Mouse (Mus musculus) embryo, embryonic 10 days (tissue): ENCODE results near the gene Dnajc15.
"Not testable (repeated sequence)": the region's sequence is repeated elsewhere in the genome, so short reads cannot be mapped to it uniquely, and the experiment has no call there.

ENCODE experiments used
- DNase-seq: peaks from one replicate; pipeline ENCODE4 v3.0.0-alpha.2; 2015; ENCODE audit warnings: low spot score

Dnajc15 gene

GRCm38 (mm10) chr14:77874304-77875241 lies at the start of gene Dnajc15:
TSS of gene Dnajc15 (minus strand) at chr14:77875125.
- DNase-seq, result peak; percentile 89

DNA sequence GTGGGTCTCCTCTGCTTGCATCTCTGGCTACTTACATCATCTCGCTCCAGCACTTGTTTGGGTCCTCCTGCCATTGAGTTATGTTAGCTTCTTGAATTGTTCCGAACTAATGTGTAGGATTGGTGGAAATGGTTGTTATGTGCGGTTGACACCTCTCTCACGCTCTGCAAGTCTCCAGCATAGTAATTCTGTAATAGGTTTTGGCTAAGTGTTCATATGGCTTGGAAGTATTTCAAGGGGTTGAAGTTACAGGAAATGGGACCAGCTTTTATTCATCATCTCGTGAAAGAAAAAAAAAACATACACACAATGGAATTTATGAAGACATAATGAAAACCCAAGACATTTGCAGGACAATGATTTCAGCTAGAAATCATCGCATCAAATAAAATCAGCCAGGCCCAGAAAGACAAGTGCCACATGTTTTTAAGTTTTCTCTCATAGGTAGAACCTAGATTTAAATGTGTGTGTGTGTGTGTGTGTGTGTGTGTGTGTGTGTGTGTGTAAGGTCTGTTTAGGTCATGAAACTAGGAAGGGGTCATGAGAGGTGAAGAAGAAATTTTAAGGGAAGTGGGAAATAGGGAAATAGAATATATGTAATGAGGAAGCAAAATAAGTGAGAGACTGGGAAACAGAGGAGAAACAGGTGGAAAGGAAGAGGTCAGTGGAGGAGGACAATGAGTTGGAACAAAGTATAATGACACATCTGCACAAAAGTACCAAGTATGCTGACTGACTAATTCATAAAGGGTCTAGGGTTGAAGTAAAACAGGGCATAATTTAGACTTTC lies 48.3 kb upstream of the Dnajc15 start:
- no peak for DNase-seq

DNA sequence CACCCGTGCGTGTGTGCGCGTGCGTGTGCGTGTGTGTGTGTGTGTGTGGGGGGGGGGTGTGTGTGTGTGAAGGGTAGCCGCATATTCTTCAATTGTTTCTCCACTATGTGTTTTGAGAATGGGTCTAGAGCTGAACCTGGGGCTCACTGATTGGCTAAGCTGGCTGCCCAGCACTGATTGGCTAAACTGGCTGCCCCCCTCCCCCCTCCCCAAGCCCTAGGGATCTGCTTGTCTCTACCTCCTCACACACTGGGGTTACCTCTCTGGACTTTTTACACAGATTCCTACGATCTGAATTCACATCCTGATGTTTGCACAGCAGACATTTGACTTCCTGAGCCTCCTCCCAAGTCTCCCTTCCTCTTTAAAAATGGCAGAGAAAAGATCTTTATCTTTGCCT lies 46.7 kb upstream of the Dnajc15 start:
- no peak for DNase-seq

GRCm38 (mm10) chr14:77915776-77916175 lies 40.9 kb upstream of the Dnajc15 start:
- DNase-seq, result no peak

GRCm38 (mm10) chr14:77906586-77906985 lies 31.7 kb upstream of the Dnajc15 start:
- no peak for DNase-seq

- DNase-seq, result no peak
These were observed 30.5 kb upstream of the Dnajc15 start for GRCm38 (mm10) chr14:77905466-77905865.

DNA sequence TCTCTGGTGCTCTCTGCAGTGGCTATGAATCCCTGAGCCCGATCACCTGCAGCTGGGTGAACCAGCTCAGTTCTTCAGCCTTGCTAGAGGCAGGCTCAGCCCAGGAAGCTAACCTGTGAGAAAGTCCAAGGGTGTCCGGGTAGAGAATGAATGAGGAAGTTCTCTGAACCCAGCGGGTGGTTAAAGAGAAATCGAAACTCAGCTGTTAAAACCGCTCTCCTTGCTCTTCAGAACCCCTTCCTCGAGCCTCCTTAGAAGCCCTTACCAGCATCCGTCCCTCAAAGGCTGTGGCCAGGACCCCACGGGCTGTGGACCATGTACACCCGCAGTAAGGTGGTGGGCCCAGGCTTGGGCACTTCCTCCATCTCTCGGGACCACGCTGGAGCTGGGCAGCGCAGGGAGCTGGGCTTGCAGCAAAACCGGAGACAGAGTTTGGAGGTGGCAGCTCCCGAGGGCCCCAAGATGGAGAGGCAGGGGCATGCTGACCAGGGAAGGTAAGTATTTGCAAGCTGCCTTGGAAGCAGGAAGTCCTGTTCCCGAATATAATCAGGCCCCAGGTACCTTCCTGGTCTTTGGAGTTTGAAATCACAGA lies 29.3 kb upstream of the Dnajc15 start, which contains the start of gene Epsti1:
Gene Epsti1, plus strand, starts transcription at position 69 of the 592 bp plus-strand sequence.
- no peak for DNase-seq

DNA sequence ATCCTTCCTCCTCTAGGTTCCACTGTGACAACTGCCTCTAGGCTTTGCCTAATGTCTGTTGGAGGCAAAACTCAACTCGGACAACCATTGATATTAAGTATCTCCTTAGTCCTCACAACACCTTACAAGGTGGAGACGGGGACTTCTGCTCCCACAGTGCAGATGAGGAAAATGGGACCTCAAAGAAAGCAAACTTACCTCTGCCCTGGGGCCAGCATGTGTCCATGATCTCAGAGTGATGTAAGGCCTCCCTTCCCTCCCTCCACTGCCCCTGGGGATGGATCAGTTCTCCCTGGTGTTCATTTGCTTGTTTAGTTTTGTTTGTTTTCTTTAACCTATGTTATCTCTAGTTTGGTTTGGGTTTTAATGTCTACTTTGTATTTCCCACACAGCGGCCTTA lies 27.6 kb upstream of the Dnajc15 start:
- DNase-seq, result no peak

DNA sequence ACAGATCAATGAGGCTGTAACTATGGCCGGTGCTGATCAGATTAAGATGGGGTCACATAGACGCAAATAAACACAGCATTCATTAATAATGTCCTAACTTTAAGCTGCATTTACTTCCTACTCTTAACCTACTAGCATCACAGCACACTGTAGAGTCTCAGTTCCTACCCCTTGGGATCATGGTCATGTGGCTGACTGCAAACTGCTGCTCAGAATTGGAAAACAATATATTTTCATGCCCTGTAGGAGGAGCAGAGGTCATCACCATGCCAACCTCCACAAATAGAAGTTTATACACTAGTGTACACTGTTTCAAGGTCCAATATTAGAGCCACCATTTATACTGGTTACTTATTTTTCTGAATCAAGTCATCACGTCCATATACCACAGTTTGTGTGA lies 21.0 kb upstream of the Dnajc15 start:
- peak; percentile 10 for DNase-seq

DNA sequence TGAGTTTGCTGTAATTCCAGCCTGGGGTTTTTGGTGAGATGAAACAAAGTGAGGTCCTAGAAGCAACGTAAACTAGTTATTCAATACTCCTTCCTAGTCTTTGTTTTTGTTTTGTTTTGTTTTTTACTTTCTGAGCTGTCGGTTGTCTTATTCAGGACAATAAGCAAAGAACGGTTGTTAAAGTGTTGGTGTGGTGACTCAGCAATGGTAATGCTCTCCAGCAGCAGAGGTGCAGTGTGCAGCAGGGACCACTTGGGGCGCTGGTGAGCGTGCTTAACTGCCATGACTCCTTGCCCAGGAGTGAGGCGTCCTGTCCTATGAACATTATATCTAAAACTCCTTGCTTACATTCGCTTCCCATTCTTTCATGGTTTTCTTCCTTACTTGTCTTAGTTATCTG lies 15.0 kb upstream of the Dnajc15 start:
- no peak for DNase-seq

- DNase-seq, result no peak
These were observed 12.0 kb upstream of the Dnajc15 start for GRCm38 (mm10) chr14:77886941-77887340.

GRCm38 (mm10) chr14:77886376-77886775 lies 11.5 kb upstream of the Dnajc15 start:
- DNase-seq, result no peak

- DNase-seq, result no peak
These were observed 7.7 kb upstream of the Dnajc15 start for GRCm38 (mm10) chr14:77882669-77883068.

DNA sequence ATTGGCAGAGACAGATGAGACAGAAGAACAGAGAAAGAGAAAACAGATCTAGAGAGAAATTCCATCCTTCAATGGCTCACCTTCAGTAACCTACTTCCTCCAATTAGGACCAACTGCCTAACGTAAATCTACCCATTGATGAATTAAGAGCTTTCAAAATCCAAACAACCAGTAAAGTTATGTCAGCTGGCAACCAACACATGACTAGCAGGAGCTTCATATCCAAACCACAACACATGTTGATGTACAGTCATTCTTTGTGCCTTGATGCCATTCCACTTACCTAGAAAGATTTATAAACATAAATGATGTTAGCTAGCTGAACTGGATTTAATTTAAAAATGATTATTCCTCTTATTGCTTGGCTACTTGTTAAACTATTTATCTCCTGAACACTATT lies 7.1 kb upstream of the Dnajc15 start:
- DNase-seq, result no peak

DNA sequence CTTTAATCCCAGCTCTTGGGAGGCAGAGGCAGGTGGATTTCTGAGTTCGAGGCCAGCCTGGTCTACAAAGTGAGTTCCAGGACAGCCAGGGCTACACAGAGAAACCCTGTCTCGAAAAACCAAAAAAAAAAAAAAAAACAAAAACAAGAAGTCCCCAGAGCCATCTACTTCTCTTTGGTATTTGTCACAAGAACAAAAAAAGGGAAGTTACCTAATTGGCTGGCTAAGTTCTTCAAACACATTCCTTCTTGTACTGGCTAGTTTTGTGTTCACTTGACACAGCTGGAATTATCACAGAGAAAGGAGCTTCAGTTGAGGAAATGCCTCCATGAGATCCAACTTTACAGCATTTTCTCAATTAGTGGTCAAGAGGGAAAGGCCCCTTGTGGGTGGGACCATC lies 3.0 kb upstream of the Dnajc15 start:
- DNase-seq, result not testable (repeated sequence)

DNA sequence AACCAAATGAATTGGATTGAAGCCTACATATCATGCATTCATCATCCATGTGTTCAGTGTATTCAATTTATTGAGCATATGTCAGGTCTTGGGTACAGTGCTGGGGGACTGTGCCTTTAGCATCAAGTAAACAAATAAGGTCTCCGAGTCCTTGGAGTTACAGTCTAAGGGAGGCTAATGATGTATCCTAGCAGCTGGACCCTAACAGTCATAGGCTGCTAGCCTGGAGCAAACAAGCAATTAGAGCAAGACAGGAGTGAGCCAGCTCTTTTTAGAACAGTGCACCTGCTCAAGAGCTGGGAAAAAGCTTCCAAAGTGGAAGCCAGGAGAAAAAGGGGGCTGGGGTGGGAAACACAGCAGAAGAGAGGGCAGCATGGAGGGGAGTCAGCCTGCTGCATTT lies 1.3 kb upstream of the Dnajc15 start:
- DNase-seq, result no peak

DNA sequence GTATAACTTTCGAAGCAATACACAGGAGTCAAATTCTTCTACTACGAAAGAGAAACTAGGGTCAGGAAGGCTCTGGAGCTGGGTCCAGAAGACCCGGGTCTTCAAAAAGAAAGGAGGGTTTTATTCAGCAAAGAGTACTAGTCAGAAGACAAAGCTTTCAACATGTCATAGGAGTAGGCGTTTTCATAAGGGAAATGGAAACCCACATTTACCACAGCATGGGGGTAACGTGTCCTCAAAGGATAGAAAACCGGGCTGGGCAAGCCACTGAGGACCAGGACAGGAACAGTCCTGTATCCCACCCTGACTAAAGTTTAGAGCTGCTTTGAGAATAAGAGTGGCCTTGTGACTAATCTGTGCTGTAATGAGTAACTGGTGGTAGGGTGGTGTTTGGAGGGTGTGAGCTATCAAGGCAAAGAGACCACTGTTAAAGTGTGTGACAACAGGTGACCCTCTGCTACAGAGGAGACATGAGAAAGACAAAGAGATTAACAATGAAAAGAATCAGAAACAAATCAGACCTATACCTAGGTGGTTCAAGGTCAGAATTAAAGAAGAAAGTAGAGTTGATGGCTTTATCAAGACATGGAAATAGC lies 3.4 kb downstream of the Dnajc15 start:
- no peak for DNase-seq

DNA sequence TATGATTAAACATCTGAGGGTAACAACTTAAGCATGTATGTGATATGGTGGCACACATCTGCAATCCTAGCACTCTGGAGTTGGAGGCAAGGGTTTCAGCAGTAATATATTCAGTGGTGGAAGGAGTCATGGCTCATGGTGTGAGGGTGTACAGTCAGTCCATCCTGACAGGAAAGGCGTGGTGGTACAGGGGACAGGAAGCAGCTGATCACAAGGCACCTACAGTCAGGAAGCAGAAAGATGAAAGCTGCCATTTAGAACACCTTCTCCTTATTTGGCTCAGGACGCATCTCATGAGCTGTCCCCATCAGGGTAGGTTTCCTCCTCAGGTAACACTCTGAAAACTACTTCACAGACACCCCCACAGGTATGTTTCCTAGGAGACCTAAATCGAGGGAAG lies 4.0 kb downstream of the Dnajc15 start:
- DNase-seq, result no peak

DNA sequence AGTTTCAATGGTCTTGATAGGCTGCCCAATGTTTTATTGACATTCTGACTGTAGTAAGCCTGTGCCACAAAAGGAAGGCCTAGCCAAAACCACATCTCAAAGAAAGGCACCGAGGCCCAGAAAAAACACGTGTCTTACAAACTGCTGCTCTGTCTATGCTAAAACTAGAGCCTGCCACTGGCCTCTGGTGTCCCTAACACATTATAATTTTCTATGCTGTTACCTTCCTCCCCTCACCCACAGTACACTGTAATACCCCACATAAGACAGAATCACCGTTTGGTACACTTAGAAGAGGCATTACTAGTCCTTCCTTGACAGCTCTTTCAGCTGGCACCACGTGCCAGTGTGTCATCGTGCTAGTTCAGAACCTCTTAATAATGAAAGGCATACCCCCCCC lies 7.3 kb downstream of the Dnajc15 start:
- DNase-seq, result no peak

DNA sequence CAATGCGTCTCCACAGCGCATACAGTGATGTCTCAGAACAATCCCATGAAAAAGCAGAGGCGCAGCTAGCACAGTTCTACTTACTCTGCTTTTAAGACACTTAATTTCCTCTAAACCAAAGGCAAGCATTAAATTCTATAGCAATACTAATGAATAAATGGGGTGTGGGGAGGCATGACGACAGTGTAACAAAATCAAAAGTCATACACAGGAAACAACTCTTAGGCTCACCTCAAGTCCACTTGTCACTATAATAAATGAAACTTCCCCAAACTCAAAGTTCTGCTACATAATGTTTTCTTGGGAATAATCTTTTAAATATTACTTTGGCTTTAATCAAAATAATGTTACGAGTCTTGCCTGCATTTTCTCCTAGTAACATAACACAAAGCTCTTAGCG lies 10.4 kb downstream of the Dnajc15 start:
- no peak for DNase-seq

- DNase-seq, result no peak
These were observed 10.9 kb downstream of the Dnajc15 start for GRCm38 (mm10) chr14:77864051-77864450.
